ENCODE assay signal across 25 mouse cellular contexts in the genomic region with DNA sequence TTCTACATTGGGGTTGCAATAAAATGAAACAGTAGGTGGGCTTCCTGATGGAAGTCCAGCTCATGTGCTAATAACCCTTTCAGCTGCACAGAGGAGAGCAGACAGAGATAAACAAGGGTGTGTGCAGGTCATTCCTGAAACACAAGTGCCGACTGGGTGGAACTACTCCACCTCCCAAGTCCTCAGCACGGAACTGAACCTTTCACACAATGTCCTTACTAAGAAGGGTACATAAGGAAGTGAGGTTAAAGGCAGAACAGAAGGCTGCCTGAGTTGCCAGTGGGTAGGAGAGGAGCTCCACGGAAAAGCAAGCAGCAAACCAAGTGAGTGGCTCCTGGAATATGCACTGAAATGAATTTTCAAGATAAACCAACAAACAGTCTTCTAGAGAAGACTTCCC. TPM values are rescaled to one million over a fixed set of nuclear protein-coding genes. Genes with fewer than 3 reads are reported as not detected.
DNase-seq lines count a peak whose midpoint lies in the region; ATAC-seq and TF ChIP-seq lines count a peak whose summit lies in the region.
"Had no signal": no experiment of that assay in that cellular context is flagged by ENCODE, and none has a peak within 500 bp of the region (broad histone marks: within the 10 kb centered on the region; RNA-seq: fewer than 3 reads in every experiment).

No protein-coding gene starts in this region.

- no peak for ATAC-seq in hindbrain, postnatal 0 days
- no peak for ATAC-seq in cerebellum, adult (ENCODE audit: insufficient number of reproducible peaks, low FRiP score, low TSS enrichment)
- ATAC-seq: forebrain, embryonic 15.5 days; liver, postnatal 0 days had no signal

- no peak for TF ChIP-seq CTCF in hindbrain, postnatal 0 days (IDR thresholded peaks at IDR 0.05; ENCODE audit: low read depth)

- H3K9me3 ChIP-seq in hindbrain, postnatal 0 days (ENCODE audit: low read length) = no peaks in the 10 kb centered on the region
- H3K9me3 ChIP-seq: forebrain, embryonic 15.5 days; heart, embryonic 10.5 days; limb, embryonic 10.5 days had no signal

- H3K4me1 ChIP-seq in hindbrain, postnatal 0 days (ENCODE audit: insufficient read depth, low read length) = no peaks in the 10 kb centered on the region
- H3K4me1 ChIP-seq: forebrain, embryonic 15.5 days; heart, embryonic 10.5 days; limb, embryonic 10.5 days had no signal

- H3K4me2 ChIP-seq in hindbrain, postnatal 0 days (ENCODE audit: low read depth, low read length) = no peak overlapping the region
- H3K4me2 ChIP-seq: forebrain, embryonic 15.5 days; hindbrain, embryonic 14.5 days had no signal

- H3K4me3 ChIP-seq in hindbrain, postnatal 0 days (ENCODE audit: low read length) = no peak overlapping the region
- H3K4me3 ChIP-seq: forebrain, embryonic 15.5 days; heart, embryonic 10.5 days; limb, embryonic 10.5 days had no signal

- H3K36me3 ChIP-seq in hindbrain, postnatal 0 days (ENCODE audit: insufficient read depth, low read length) = no peaks in the 10 kb centered on the region
- H3K36me3 ChIP-seq: forebrain, embryonic 15.5 days; heart, embryonic 10.5 days; limb, embryonic 10.5 days had no signal

- 59% methylated on average over 3 of the region's 3 CpGs for WGBS in hindbrain, postnatal 0 days

- H3K9ac ChIP-seq in hindbrain, postnatal 0 days (replicated peaks; ENCODE audit: low read length) = no peak overlapping the region
- H3K9ac ChIP-seq: forebrain, embryonic 15.5 days; hindbrain, embryonic 14.5 days; liver, postnatal 0 days had no signal

- H3K27ac ChIP-seq in hindbrain, postnatal 0 days = no peak overlapping the region
- H3K27ac ChIP-seq: forebrain, embryonic 15.5 days; heart, embryonic 10.5 days; hindbrain, embryonic 14.5 days; kidney, postnatal 0 days; limb, embryonic 10.5 days had no signal

- peak; percentile 44 for DNase-seq in lung, postnatal 25 days (ENCODE audit: low spot score)
- DNase-seq in lung, postnatal 10 days = no peak
- DNase-seq in ZHBTc4 (ENCODE audit: low read depth, low spot score) = peak; percentile 34
- peak; percentile 46 for DNase-seq in lung, postnatal 36 days
- DNase-seq in hindbrain, postnatal 0 days (ENCODE audit: low spot score) = no peak
- DNase-seq in spleen, postnatal 14 days (ENCODE audit: low spot score in 2 of 2) = no peak
- DNase-seq: adrenal gland, postnatal 14 days; B cell, adult 2 months; cerebellum, adult 8-10 months; gastrocnemius, postnatal 10 days; heart, postnatal 4 days; kidney, adult 18-20 months; liver; liver, postnatal 0 days; midbrain, embryonic 14.5 days; right cerebral cortex, postnatal 14 days; spleen, adult 18-20 months; thymus, adult 2 months had no signal

- no peaks in the 10 kb centered on the region for H3K27me3 ChIP-seq in hindbrain, postnatal 0 days (ENCODE audit: insufficient read depth, low read length)
- H3K27me3 ChIP-seq: CH12.LX; forebrain, embryonic 15.5 days had no signal

RNA-seq across cellular contexts. Expression of a gene that starts 52.6 kb away (rescaled TPM):
- total RNA-seq in hindbrain, postnatal 0 days (2014; rRNA removed) = 15.1 and 27.3 TPM in 2 replicates
- 50.4 and 52.5 TPM in 2 replicates for polyA plus RNA-seq in hindbrain, postnatal 0 days (2015; fragmentation: Nextera tagmentation; extraction: Ambion mirVana)

RNA-seq across cellular contexts. Expression of a gene that starts 52.8 kb away (rescaled TPM):
- 4.7 and 10.9 TPM in 2 replicates for total RNA-seq in hindbrain, postnatal 0 days (2014; rRNA removed)
- polyA plus RNA-seq in hindbrain, postnatal 0 days (2015; fragmentation: Nextera tagmentation; extraction: Ambion mirVana) = 2.9 and 3.4 TPM in 2 replicates

Comparison
In these comparisons a context has a peak if more than half of its experiments do, and no peak if none do; other contexts are left out.
1. DNase-seq: peak in lung, postnatal 25 days (single experiment), ZHBTc4 (single experiment) and lung, postnatal 36 days (single experiment); none in lung, postnatal 10 days (single experiment), hindbrain, postnatal 0 days (single experiment) and spleen, postnatal 14 days (0 of 2).